Mouse (Mus musculus) heart, postnatal 0 days (tissue): ENCODE results near the gene Zfp113.

Experiments
- CTCF ChIP-seq: IDR thresholded peaks from 2 replicates; pipeline ENCODE4 v1.5.1; 2016; ENCODE audit warnings: antibody characterized with exemption, control low read depth, low read depth
- EP300 ChIP-seq: IDR thresholded peaks from 2 replicates; pipeline ENCODE4 v1.6.1; 2016; ENCODE audit warnings: antibody characterized with exemption, low read depth

- TF ChIP-seq CTCF (no peak), EP300 (no peak)
These were observed 61.1 kb downstream of the Zfp113 start for GRCm38 (mm10) chr5:138094474-138094873.
